Mouse (Mus musculus) kidney, embryonic 14.5 days (tissue): ENCODE results near the gene Gpr75. TPM values are rescaled to one million over a fixed set of nuclear protein-coding genes. Genes with fewer than 3 reads are reported as not detected.

ENCODE experiments used
- ATAC-seq: fragments of 200-750 bp; cut with Nextera tagmentation; 2 replicates; pipeline ENCODE4 v1.8.0; 2017; ENCODE audit warnings: moderate number of reproducible peaks, mild to moderate bottlenecking, moderate TSS enrichment, moderate library complexity; ENCODE audit not compliant: low FRiP score, low TSS enrichment
- H3K27ac ChIP-seq: fragments of 300-500 bp; sonication (generic); 2 replicates; pipeline ENCODE4 v1.5.1; 2014; ENCODE audit warnings: low read depth, mild to moderate bottlenecking, low read length, moderate library complexity, mixed read lengths
- H3K27me3 ChIP-seq: fragments of 300-500 bp; sonication (generic); 2 replicates; pipeline ENCODE4 v1.6.1; 2014; ENCODE audit warnings: mild to moderate bottlenecking, low read length; ENCODE audit not compliant: control insufficient read depth, insufficient read depth
- H3K36me3 ChIP-seq: fragments of 300-500 bp; sonication (generic); 2 replicates; pipeline ENCODE4 v1.6.1; 2014; ENCODE audit warnings: low read length, mixed read lengths; ENCODE audit not compliant: control insufficient read depth, insufficient read depth
- H3K4me1 ChIP-seq: fragments of 300-500 bp; sonication (generic); 2 replicates; pipeline ENCODE4 v1.6.1; 2014; ENCODE audit warnings: low read length, mixed read lengths; ENCODE audit not compliant: control insufficient read depth, insufficient read depth
- H3K4me2 ChIP-seq: fragments of 300-500 bp; sonication (generic); replicated peaks from 2 replicates; pipeline ENCODE4 v1.6.1; 2014; ENCODE audit warnings: low read depth, mild to moderate bottlenecking, low read length
- H3K4me3 ChIP-seq: fragments of 300-500 bp; sonication (generic); 2 replicates; pipeline ENCODE4 v1.5.1; 2014; ENCODE audit warnings: mild to moderate bottlenecking, low read length
- H3K9ac ChIP-seq: fragments of 300-500 bp; sonication (generic); 2 replicates; pipeline ENCODE4 v1.6.1; 2014; ENCODE audit warnings: low read depth, mild to moderate bottlenecking, low read length, moderate library complexity
- H3K9me3 ChIP-seq: fragments of 300-500 bp; sonication (generic); 2 replicates; pipeline ENCODE4 v1.6.1; 2016; ENCODE audit warnings: low read length; ENCODE audit not compliant: control insufficient read depth
- whole genome bisulfite sequencing: fragments of 180-500 bp; shearing (Covaris S2); extraction: QIAGEN DNeasy Blood & Tissue Kit; methylation state at CpG from one replicate; pipeline ENCODE4 v1.1.7; 2014; 5-methylcytosine and 5-hydroxymethylcytosine counted together
- polyA plus RNA-seq: library from polyadenylated mRNA; unstranded; fragments of >200 nt; fragmentation: Nextera tagmentation; extraction: Ambion mirVana; gene quantifications from 2 replicates; pipeline ENCODE4 v1.2.1, GENCODE M21; 2014

Gene Gpr75
- polyA plus RNA-seq, 1 experiment from 2014 or later: 0.09 TPM

GRCm38 (mm10) chr11:30923283-30923682, 38.1 kb downstream of the Gpr75 start:
- H3K27me3 ChIP-seq: no peaks in the 10 kb centered on the region
- no peak overlapping the region for H3K27ac ChIP-seq
- no peak overlapping the region for H3K4me2 ChIP-seq
- ATAC-seq: no peak
- no peak overlapping the region for H3K4me3 ChIP-seq
- no peak overlapping the region for H3K9ac ChIP-seq
- 92% methylated on average over 3 of the region's 3 CpGs for WGBS
- H3K36me3 ChIP-seq: peaks cover 12% of the 10 kb centered on the region; the same call in 1 of the 2 replicates
- no peaks in the 10 kb centered on the region for H3K4me1 ChIP-seq
- H3K9me3 ChIP-seq: no peaks in the 10 kb centered on the region

DNA sequence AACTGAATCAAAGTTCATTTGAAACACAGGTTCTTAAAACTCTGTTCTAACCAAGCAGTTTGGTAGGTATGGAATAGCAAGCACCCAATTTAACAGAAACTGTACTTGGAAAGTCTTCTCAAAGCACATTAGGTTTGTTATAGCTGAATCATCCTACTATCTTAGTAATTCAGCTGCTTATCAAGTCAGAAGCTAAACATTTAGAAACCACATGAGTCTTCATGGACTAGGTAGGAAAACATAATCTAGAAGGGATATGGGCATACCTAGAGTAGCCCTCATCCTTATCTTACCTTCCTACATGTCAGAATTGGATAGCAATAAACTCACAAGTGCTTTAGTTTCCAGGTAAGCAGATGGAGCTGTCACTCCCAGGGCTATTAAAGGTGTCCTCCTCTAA, 42.9 kb downstream of the Gpr75 start:
- H3K4me3 ChIP-seq: no peak overlapping the region
- no peak overlapping the region for H3K27ac ChIP-seq
- ATAC-seq: no peak
- no peaks in the 10 kb centered on the region for H3K4me1 ChIP-seq
- H3K27me3 ChIP-seq: no peaks in the 10 kb centered on the region
- H3K4me2 ChIP-seq: no peak overlapping the region
- H3K9ac ChIP-seq: no peak overlapping the region
- H3K36me3 ChIP-seq: peaks cover 32% of the 10 kb centered on the region; the same call in 1 of the 2 replicates
- H3K9me3 ChIP-seq: no peaks in the 10 kb centered on the region

GRCm38 (mm10) chr11:30928498-30928897, 43.3 kb downstream of the Gpr75 start:
- Histone ChIP-seq H3K36me3 (peaks cover 32% of the 10 kb centered on the region; the same call in 1 of the 2 replicates), H3K4me3 (no peak overlapping the region), H3K4me1 (no peaks in the 10 kb centered on the region), H3K27me3 (no peaks in the 10 kb centered on the region), H3K4me2 (no peak overlapping the region), H3K27ac (no peak overlapping the region), H3K9me3 (no peaks in the 10 kb centered on the region), H3K9ac (no peak overlapping the region)
- WGBS: 87% methylated on average over 1 of the region's 1 CpGs
- ATAC-seq: no peak

Other genes starting within 250 kb of the Gpr75 start
- gene Acyp2, start 235.8 kb upstream of the Gpr75 start, polyA plus RNA-seq: 22.2 and 34.9 TPM in 2 replicates
- 34.0 and 35.5 TPM in 2 replicates for gene Psme4, start 113.6 kb upstream of the Gpr75 start, polyA plus RNA-seq
- 31.0 and 33.3 TPM in 2 replicates for gene Asb3, start 58 bp downstream of the Gpr75 start, polyA plus RNA-seq
- gene Erlec1, start 69.0 kb downstream of the Gpr75 start, polyA plus RNA-seq: 13.9 and 14.9 TPM in 2 replicates
- gene Chac2, start 101.0 kb downstream of the Gpr75 start, polyA plus RNA-seq: 14.2 and 17.1 TPM in 2 replicates